Mouse (Mus musculus) macrophage (primary cell): ENCODE measurements around the gene Lrfn5. TPM values are rescaled to one million over a fixed set of nuclear protein-coding genes. Genes with fewer than 3 reads are reported as not detected.

Experiments used
- H3K27ac ChIP-seq: fragments of 350-480 bp; formaldehyde crosslinking; 2 replicates; pipeline ENCODE4 v1.9.0; 2021
- H3K36me3 ChIP-seq: fragments of 350-480 bp; formaldehyde crosslinking; 2 replicates; pipeline ENCODE4 v1.9.0; 2021; ENCODE audit errors: inconsistent target
- H3K4me3 ChIP-seq: fragments of 350-480 bp; formaldehyde crosslinking; 2 replicates; pipeline ENCODE4 v1.9.0; 2021; ENCODE audit errors: inconsistent target
- H3K79me2 ChIP-seq: fragments of 350-480 bp; formaldehyde crosslinking; 2 replicates; pipeline ENCODE4 v1.9.0; 2021; ENCODE audit errors: inconsistent target
- WGBS: methylation state at CpG from one replicate; pipeline ENCODE4 v1.1.7; 2026; ENCODE audit warnings: inconsistent platforms; ENCODE audit not compliant: missing documents; 5-methylcytosine and 5-hydroxymethylcytosine counted together
- polyA plus RNA-seq: library from polyadenylated mRNA; stranded (reverse); fragments of 250-400 nt; gene quantifications from 3 replicates; pipeline ENCODE4 v1.2.4, GENCODE M21; 2018; ENCODE audit warnings: inconsistent platforms
- total RNA-seq, 78 experiments: library from RNA; depleted of rRNA; stranded (reverse); fragments of 250-400 nt; gene quantifications; 1 replicate in 9 of 78; 2 replicates in 24 of 78; 3 replicates in 43 of 78; 4 replicates in 2 of 78; pipeline ENCODE4 v1.2.4; 2018; ENCODE audit warnings: inconsistent platforms in 56 of 78

Lrfn5 gene
- not detected for total RNA-seq (2018; cell fraction: chromatin; rRNA removed)
- total RNA-seq (2018; cell fraction: cytosol; rRNA removed), result not detected
- total RNA-seq (2018; cell fraction: nucleus; rRNA removed), result not detected
- polyA plus RNA-seq, result not detected in 3 replicates

DNA sequence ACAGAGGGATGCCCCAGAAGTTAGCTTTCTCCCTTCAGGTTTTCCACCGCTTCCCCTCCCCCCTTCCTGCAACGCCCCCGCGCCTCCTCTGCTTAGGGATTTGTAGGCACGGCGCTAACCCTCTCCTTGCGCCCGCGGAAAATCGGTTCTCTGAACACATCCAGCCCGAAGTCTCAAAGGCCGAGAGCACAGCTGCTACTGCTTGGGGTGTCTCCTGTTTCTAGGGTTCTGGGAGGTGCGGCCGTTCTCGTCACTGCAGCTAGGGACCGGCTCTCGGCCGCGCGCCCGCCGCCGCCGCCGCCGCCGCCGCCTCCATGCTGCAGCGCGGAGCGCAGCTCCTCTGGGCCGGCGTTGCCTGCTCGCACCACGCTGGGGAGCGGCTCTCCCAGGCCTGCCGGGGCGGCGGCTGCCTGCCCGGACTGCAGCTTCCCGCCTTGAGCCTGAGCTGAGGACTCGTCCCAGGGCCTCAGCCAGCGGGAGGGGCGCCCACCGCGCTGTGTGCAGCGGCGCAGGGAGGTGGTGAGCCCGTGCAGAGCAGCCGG is at the start of gene Lrfn5:
Gene Lrfn5, plus strand, starts transcription at position 322 of the 542 bp plus-strand sequence.
- 1% methylated on average over 39 of the region's 50 CpGs for WGBS

GRCm38 (mm10) chr12:61521501-61522147 is 1.3 kb upstream of the Lrfn5 start:
- Histone ChIP-seq H3K36me3 (no peaks in the 10 kb centered on the region), H3K4me3 (no peak overlapping the region), H3K27ac (no peak overlapping the region), H3K79me2 (no peaks in the 10 kb centered on the region)
- 12% methylated on average over 20 of the region's 20 CpGs for WGBS

More for the DNA sequence above, at the start of gene Lrfn5:
- H3K36me3 ChIP-seq, result no peaks in the 10 kb centered on the region
- H3K79me2 ChIP-seq, result no peaks in the 10 kb centered on the region
- no peak within 1 kb of the TSS for H3K4me3 ChIP-seq
- H3K27ac ChIP-seq, result no peak within 1 kb of the TSS

- Histone ChIP-seq H3K27ac (no peak overlapping the region), H3K36me3 (no peaks in the 10 kb centered on the region), H3K4me3 (no peak overlapping the region), H3K79me2 (no peaks in the 10 kb centered on the region)
- WGBS, result 9% methylated on average over 6 of the region's 6 CpGs
Measured at GRCm38 (mm10) chr12:61522148-61522828, 662 bp upstream of the Lrfn5 start.

GRCm38 (mm10) chr12:61523631-61524182 is 757 bp downstream of the Lrfn5 start:
- Histone ChIP-seq H3K36me3 (no peaks in the 10 kb centered on the region), H3K4me3 (no peak overlapping the region), H3K79me2 (no peaks in the 10 kb centered on the region), H3K27ac (no peak overlapping the region)
- 7% methylated on average over 15 of the region's 16 CpGs for WGBS

GRCm38 (mm10) chr12:61524183-61524651 is 1.3 kb downstream of the Lrfn5 start:
- Histone ChIP-seq H3K4me3 (no peak overlapping the region), H3K27ac (no peak overlapping the region), H3K36me3 (no peaks in the 10 kb centered on the region), H3K79me2 (no peaks in the 10 kb centered on the region)
- WGBS, result 3% methylated on average over 33 of the region's 33 CpGs

- Histone ChIP-seq H3K4me3 (no peak overlapping the region), H3K27ac (no peak overlapping the region), H3K36me3 (no peaks in the 10 kb centered on the region), H3K79me2 (no peaks in the 10 kb centered on the region)
- 7% methylated on average over 9 of the region's 9 CpGs for WGBS
Measured at GRCm38 (mm10) chr12:61526199-61526598, 3.2 kb downstream of the Lrfn5 start.

- no peaks in the 10 kb centered on the region for H3K36me3 ChIP-seq
- H3K27ac ChIP-seq, result no peak overlapping the region
- H3K4me3 ChIP-seq, result no peak overlapping the region
- H3K79me2 ChIP-seq, result no peaks in the 10 kb centered on the region
- WGBS, result 74% methylated on average over 5 of the region's 5 CpGs
Measured at GRCm38 (mm10) chr12:61579949-61580348, 57.0 kb downstream of the Lrfn5 start.

DNA sequence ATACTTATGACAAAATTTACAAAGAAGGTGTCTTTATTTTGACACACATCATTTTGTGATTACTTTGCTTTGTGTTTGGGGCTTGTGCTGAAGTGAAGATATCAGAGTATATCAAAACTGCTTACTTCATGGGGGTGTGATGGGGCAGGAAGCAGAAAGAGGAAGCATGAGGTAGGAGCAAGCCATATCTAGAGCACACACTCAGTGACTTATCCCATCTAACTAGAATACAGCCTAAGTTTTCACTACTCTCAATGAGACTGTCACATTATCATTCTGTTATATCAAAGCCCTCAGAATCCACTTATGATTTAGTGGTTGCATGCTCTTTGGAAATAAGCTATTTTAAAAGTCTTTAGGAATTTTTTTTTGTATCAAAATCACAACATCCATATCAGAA is 77.4 kb downstream of the Lrfn5 start:
- Histone ChIP-seq H3K27ac (no peak overlapping the region), H3K4me3 (no peak overlapping the region), H3K79me2 (no peaks in the 10 kb centered on the region), H3K36me3 (no peaks in the 10 kb centered on the region)

DNA sequence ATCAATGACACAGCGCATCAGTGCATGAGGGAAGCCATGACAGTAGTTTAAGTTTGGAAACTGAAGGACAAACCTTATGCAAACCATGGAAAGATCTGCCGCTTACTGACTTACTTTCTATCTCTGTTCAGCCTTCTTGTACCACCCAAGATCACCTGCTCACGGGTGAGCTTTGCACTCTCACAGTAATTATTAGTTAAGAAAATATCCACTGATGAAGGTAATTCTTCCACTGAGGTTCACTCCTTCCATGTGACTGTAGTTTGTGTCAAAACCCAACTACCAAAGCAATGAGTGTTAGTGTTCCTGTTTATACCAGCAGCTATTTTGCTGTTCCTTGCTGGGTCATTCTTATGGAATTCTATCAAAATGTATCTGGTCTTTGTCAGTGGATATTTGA is 84.9 kb downstream of the Lrfn5 start:
- no peaks in the 10 kb centered on the region for H3K36me3 ChIP-seq
- no peak overlapping the region for H3K4me3 ChIP-seq
- WGBS, result 96% methylated on average over 3 of the region's 3 CpGs
- H3K79me2 ChIP-seq, result no peaks in the 10 kb centered on the region
- no peak overlapping the region for H3K27ac ChIP-seq

DNA sequence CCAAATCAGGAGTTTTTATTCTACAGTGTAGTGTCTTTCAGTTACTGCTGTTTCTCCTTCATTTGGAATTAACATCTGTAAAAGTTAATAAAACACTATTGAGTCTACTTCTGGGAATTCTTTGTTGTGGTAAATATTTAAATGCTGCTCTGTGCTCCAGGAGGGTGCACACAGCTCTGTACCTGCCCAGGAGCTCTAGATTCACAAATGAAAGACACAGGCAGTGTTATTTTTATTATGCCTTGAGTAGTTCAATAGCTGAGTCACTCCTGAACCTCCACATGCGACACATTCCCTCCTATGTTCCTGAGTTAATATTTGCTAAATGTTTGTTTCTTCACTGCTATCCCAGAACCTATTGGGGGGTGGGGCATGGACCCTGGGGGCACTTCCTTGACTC is 87.1 kb downstream of the Lrfn5 start:
- Histone ChIP-seq H3K79me2 (no peaks in the 10 kb centered on the region), H3K27ac (no peak overlapping the region), H3K36me3 (no peaks in the 10 kb centered on the region), H3K4me3 (no peak overlapping the region)
- 75% methylated on average over 1 of the region's 1 CpGs for WGBS

GRCm38 (mm10) chr12:61624532-61624931 is 101.6 kb downstream of the Lrfn5 start:
- H3K36me3 ChIP-seq, result no peaks in the 10 kb centered on the region
- no peaks in the 10 kb centered on the region for H3K79me2 ChIP-seq
- H3K4me3 ChIP-seq, result no peak overlapping the region
- no peak overlapping the region for H3K27ac ChIP-seq

- WGBS, result 84% methylated on average over 5 of the region's 5 CpGs
- Histone ChIP-seq H3K36me3 (no peaks in the 10 kb centered on the region), H3K4me3 (no peak overlapping the region), H3K27ac (no peak overlapping the region), H3K79me2 (no peaks in the 10 kb centered on the region)
Measured at GRCm38 (mm10) chr12:61654380-61654779, 131.4 kb downstream of the Lrfn5 start.

GRCm38 (mm10) chr12:61723158-61723557 is 200.2 kb downstream of the Lrfn5 start:
- no peaks in the 10 kb centered on the region for H3K36me3 ChIP-seq
- H3K4me3 ChIP-seq, result no peak overlapping the region
- H3K27ac ChIP-seq, result no peak overlapping the region
- H3K79me2 ChIP-seq, result no peaks in the 10 kb centered on the region

DNA sequence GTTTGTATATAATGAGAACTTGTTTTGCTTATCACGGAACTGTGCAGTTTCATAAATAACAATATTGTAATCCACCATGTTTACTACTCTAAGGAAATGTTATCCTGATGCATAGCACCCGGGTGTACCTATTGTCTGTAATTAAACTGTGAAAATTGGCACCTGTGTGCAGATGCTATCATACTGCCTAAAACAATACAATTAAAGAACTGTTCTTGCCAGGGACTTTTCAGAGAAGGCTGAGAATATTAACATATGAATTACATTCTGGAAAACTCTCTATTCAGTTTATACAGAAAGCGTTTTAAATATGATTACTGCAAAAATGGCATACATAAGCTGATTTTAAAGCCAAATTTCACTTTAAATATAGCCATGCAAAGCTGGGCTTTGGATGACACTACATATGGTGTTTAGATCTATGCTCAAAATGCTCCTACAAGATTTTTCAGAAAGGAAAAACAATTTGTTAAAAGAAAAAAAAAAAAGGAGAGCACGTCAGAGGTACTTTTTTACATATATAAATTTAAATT is 284.2 kb downstream of the Lrfn5 start:
- Histone ChIP-seq H3K27ac (no peak overlapping the region), H3K36me3 (no peaks in the 10 kb centered on the region), H3K4me3 (no peak overlapping the region), H3K79me2 (no peaks in the 10 kb centered on the region)
- 91% methylated on average over 4 of the region's 4 CpGs for WGBS

- H3K79me2 ChIP-seq, result no peaks in the 10 kb centered on the region
- 100% methylated on average over 3 of the region's 5 CpGs for WGBS
- no peak overlapping the region for H3K4me3 ChIP-seq
- no peak overlapping the region for H3K27ac ChIP-seq
- H3K36me3 ChIP-seq, result no peaks in the 10 kb centered on the region
Measured at GRCm38 (mm10) chr12:61823601-61824000, 300.7 kb downstream of the Lrfn5 start.
